Mouse (Mus musculus) embryonic fibroblast, embryonic 13.5 days (primary cell): ENCODE results near the gene Parp2.

Experiments used
- CTCF ChIP-seq: IDR thresholded peaks from 2 replicates; pipeline ENCODE4 v1.5.1; 2011; ENCODE audit warnings: mild to moderate bottlenecking, control low read depth, low read length, moderate library complexity, borderline replicate concordance; ENCODE audit not compliant: insufficient read depth
- POLR2A ChIP-seq: IDR thresholded peaks from 2 replicates; pipeline ENCODE4 v1.6.1; 2011; ENCODE audit warnings: low read depth, mild to moderate bottlenecking, control low read depth, low read length, moderate library complexity

- TF ChIP-seq CTCF (no peak), POLR2A (no peak)
Observed at GRCm38 (mm10) chr14:50804683-50805082, 3.0 kb upstream of the Parp2 start.
